Mouse (Mus musculus) hindbrain, embryonic 15.5 days (tissue): ENCODE measurements around the gene Tmco4. TPM values are rescaled to one million over a fixed set of nuclear protein-coding genes. Genes with fewer than 3 reads are reported as not detected.
A peak's percentile ranks its signal among the peaks of the same experiment; 100 is the strongest.

Experiments used
- ATAC-seq: fragments of 200-750 bp; cut with Nextera tagmentation; 2 replicates; pipeline ENCODE4 v1.8.0; 2017; ENCODE audit warnings: low read depth, moderate number of reproducible peaks, moderate TSS enrichment; ENCODE audit not compliant: low FRiP score
- H3K27ac ChIP-seq: fragments of 300-500 bp; sonication (generic); replicated peaks from 2 replicates; pipeline ENCODE4 v1.5.1; 2015; ENCODE audit warnings: mild to moderate bottlenecking, inconsistent platforms
- H3K27me3 ChIP-seq: fragments of 300-500 bp; sonication (generic); 2 replicates; pipeline ENCODE4 v1.6.1; 2015; ENCODE audit warnings: control low read depth, inconsistent platforms
- H3K36me3 ChIP-seq: fragments of 300-500 bp; sonication (generic); 2 replicates; pipeline ENCODE4 v1.6.1; 2015; ENCODE audit warnings: control low read depth, inconsistent platforms
- H3K4me1 ChIP-seq: fragments of 300-500 bp; sonication (generic); replicated peaks from 2 replicates; pipeline ENCODE4 v1.6.1; 2015; ENCODE audit warnings: control low read depth, inconsistent platforms
- H3K4me2 ChIP-seq: fragments of 300-500 bp; sonication (generic); 2 replicates; pipeline ENCODE4 v1.6.1; 2015; ENCODE audit warnings: moderate library complexity, mild to moderate bottlenecking, inconsistent platforms
- H3K4me3 ChIP-seq: fragments of 300-500 bp; sonication (generic); 2 replicates; pipeline ENCODE4 v1.5.1; 2015; ENCODE audit warnings: mild to moderate bottlenecking, inconsistent platforms
- H3K9ac ChIP-seq: fragments of 300-500 bp; sonication (generic); 2 replicates; pipeline ENCODE4 v1.6.1; 2015; ENCODE audit warnings: inconsistent platforms
- H3K9me3 ChIP-seq: fragments of 300-500 bp; sonication (generic); 2 replicates; pipeline ENCODE4 v1.6.1; 2016; ENCODE audit warnings: control low read depth, inconsistent platforms
- WGBS: fragments of 180-500 bp; shearing (Covaris S2); methylation state at CpG from one replicate; pipeline ENCODE4 v1.1.7; 2015; 5-methylcytosine and 5-hydroxymethylcytosine counted together
- polyA plus RNA-seq: library from polyadenylated mRNA; unstranded; fragments of >200 nt; fragmentation: Nextera tagmentation; extraction: Ambion mirVana; gene quantifications from 2 replicates; pipeline ENCODE4 v1.2.1, GENCODE M21; 2015

Tmco4 gene
- polyA plus RNA-seq, 1 experiment from 2014 or later, result 1.0 TPM

DNA sequence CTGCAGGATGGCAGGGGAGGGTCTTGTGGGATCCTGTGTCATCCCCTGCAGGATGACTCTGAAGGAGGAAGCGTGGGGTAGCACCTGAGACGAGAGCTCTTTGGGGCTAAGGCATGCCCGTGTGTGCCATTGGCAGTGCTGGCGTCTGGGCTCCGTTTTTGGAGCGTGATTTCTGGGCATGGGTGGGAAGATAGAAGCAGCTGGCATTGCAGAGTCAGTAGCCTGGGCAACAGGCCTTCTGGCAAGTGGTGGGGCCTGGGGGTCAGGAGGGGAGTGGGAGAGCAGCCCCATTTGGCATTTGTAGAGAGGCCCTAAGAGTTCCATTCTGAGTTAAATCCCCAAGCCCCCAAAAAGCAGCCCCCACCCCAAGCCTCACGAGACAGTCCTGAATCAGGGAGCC, 80.1 kb downstream of the Tmco4 start:
- WGBS, result 60% methylated on average over 7 of the region's 7 CpGs
- no peak for ATAC-seq
- H3K9ac ChIP-seq, result no peak overlapping the region

GRCm38 (mm10) chr4:139053391-139053790, 80.7 kb downstream of the Tmco4 start:
- WGBS, result 36% methylated on average over 5 of the region's 5 CpGs
- Histone ChIP-seq H3K27ac (no peak overlapping the region), H3K36me3 (no peaks in the 10 kb centered on the region), H3K9ac (no peak overlapping the region), H3K4me1 (peaks cover 32% of the 10 kb centered on the region), H3K4me3 (no peak overlapping the region), H3K9me3 (no peaks in the 10 kb centered on the region), H3K27me3 (peaks cover 4% of the 10 kb centered on the region; the same call in 1 of the 2 replicates), H3K4me2 (no peak overlapping the region)
- ATAC-seq, result no peak

More for the DNA sequence above, 80.1 kb downstream of the Tmco4 start:
- H3K27me3 ChIP-seq, result peaks cover 4% of the 10 kb centered on the region; the same call in 1 of the 2 replicates
- H3K4me3 ChIP-seq, result no peak overlapping the region
- no peak overlapping the region for H3K27ac ChIP-seq
- no peaks in the 10 kb centered on the region for H3K36me3 ChIP-seq
- no peak overlapping the region for H3K4me2 ChIP-seq
- H3K4me1 ChIP-seq, result peaks cover 32% of the 10 kb centered on the region
- no peaks in the 10 kb centered on the region for H3K9me3 ChIP-seq

GRCm38 (mm10) chr4:139054300-139054923, 81.7 kb downstream of the Tmco4 start:
- Histone ChIP-seq H3K27ac (peak overlapping the region; percentile 67), H3K27me3 (peaks cover 4% of the 10 kb centered on the region; the same call in 1 of the 2 replicates), H3K4me2 (no peak overlapping the region), H3K36me3 (no peaks in the 10 kb centered on the region), H3K4me3 (no peak overlapping the region), H3K9ac (no peak overlapping the region), H3K9me3 (no peaks in the 10 kb centered on the region), H3K4me1 (peaks cover 32% of the 10 kb centered on the region)
- ATAC-seq, result peak; percentile 69
- 39% methylated on average over 9 of the region's 9 CpGs for WGBS

GRCm38 (mm10) chr4:139055336-139055735, 82.6 kb downstream of the Tmco4 start:
- 67% methylated on average over 4 of the region's 4 CpGs for WGBS
- peak; percentile 27; the same call in 1 of the 2 replicates for ATAC-seq
- Histone ChIP-seq H3K9ac (no peak overlapping the region), H3K27ac (peak overlapping the region; percentile 67), H3K27me3 (peaks cover 9% of the 10 kb centered on the region; the same call in 1 of the 2 replicates), H3K4me1 (peaks cover 32% of the 10 kb centered on the region), H3K4me3 (no peak overlapping the region), H3K4me2 (no peak overlapping the region), H3K9me3 (no peaks in the 10 kb centered on the region), H3K36me3 (no peaks in the 10 kb centered on the region)

DNA sequence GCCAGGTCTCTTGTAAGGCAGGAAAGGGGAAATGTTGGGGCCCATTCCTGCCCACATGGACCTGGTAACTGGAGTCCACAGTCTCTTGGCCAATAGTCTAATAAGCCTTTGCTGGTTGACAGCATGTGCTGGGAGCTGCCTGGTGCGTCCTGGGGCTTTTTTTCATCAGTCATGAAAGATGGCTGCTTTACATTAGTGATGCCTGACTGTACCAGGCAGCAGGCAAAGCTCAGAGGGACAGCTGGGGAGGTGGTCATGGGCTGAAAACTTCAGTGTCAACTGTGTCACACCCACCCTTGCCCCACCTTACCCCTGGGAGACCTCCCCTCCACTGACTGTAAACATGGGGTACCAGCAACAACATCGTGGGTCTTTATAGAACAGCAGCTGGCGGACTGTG, 83.1 kb downstream of the Tmco4 start:
- whole genome bisulfite sequencing, result 58% methylated on average over 3 of the region's 3 CpGs
- H3K4me1 ChIP-seq, result peaks cover 32% of the 10 kb centered on the region
- H3K9ac ChIP-seq, result no peak overlapping the region
- no peak overlapping the region for H3K4me2 ChIP-seq
- no peak overlapping the region for H3K4me3 ChIP-seq
- H3K27me3 ChIP-seq, result peaks cover 8% of the 10 kb centered on the region; the same call in 1 of the 2 replicates
- ATAC-seq, result peak; percentile 2; the same call in 1 of the 2 replicates
- no peaks in the 10 kb centered on the region for H3K9me3 ChIP-seq
- peak overlapping the region; percentile 67 for H3K27ac ChIP-seq
- no peaks in the 10 kb centered on the region for H3K36me3 ChIP-seq

DNA sequence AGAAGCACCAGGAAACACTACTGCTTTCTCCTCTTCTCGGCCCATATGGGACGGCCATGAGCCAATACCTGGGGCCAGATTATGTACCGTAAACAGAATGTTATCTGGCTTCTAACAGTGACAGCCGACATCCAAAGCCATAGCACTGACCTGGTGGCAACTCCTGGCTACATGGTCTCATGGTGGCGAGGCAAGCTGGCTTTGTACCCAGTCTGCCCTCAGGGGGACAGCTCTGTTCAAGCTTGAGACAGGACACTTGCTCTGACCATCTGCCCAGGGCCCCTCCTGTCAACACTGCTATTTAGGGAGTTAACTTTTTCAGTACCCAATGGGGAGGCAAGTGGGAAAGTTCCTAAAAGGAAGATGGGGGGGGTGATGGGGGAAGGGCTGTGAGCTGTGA, 84.6 kb downstream of the Tmco4 start:
- Histone ChIP-seq H3K4me3 (no peak overlapping the region), H3K36me3 (no peaks in the 10 kb centered on the region), H3K9ac (no peak overlapping the region), H3K4me1 (peaks cover 32% of the 10 kb centered on the region), H3K9me3 (no peaks in the 10 kb centered on the region), H3K27ac (no peak overlapping the region), H3K4me2 (no peak overlapping the region), H3K27me3 (peaks cover 5% of the 10 kb centered on the region; the same call in 1 of the 2 replicates)
- no peak for ATAC-seq
- WGBS, result 59% methylated on average over 5 of the region's 5 CpGs

DNA sequence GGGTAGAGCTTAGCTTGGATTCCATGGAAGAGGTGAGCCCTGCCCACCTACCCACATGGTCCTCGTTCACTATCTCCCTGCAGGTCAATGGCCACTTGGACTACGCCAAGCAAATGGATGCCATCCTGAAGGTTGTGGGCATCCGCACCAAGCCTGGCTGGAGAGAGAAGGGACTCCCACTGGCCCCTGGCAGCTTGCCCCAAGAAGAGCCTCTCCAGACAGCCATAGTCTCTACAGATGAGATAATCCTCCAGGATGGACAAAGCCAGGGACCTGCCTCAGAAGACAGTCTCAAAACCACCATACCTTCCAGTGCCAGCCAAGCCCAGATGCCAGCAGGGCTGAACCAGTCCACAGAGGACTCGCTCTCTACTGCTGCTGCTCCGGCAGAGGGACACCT, 85.3 kb downstream of the Tmco4 start:
- Histone ChIP-seq H3K27ac (no peak overlapping the region), H3K27me3 (peaks cover 5% of the 10 kb centered on the region; the same call in 1 of the 2 replicates), H3K4me2 (no peak overlapping the region), H3K4me1 (peaks cover 25% of the 10 kb centered on the region), H3K4me3 (no peak overlapping the region), H3K9ac (no peak overlapping the region), H3K36me3 (no peaks in the 10 kb centered on the region), H3K9me3 (no peaks in the 10 kb centered on the region)
- ATAC-seq, result no peak
- 80% methylated on average over 5 of the region's 5 CpGs for WGBS

GRCm38 (mm10) chr4:139059569-139059968, 86.9 kb downstream of the Tmco4 start:
- Histone ChIP-seq H3K36me3 (no peaks in the 10 kb centered on the region), H3K9me3 (no peaks in the 10 kb centered on the region), H3K9ac (no peak overlapping the region), H3K4me2 (no peak overlapping the region), H3K4me1 (peaks cover 15% of the 10 kb centered on the region), H3K27ac (no peak overlapping the region), H3K27me3 (peaks cover 5% of the 10 kb centered on the region; the same call in 1 of the 2 replicates), H3K4me3 (no peak overlapping the region)
- ATAC-seq, result no peak
- WGBS, result 17% methylated on average over 7 of the region's 7 CpGs

- 91% methylated on average over 5 of the region's 5 CpGs for WGBS
- no peaks in the 10 kb centered on the region for H3K4me1 ChIP-seq
- no peak overlapping the region for H3K27ac ChIP-seq
- peaks cover 16% of the 10 kb centered on the region for H3K27me3 ChIP-seq
- no peaks in the 10 kb centered on the region for H3K36me3 ChIP-seq
- no peak for ATAC-seq
- H3K4me2 ChIP-seq, result no peak overlapping the region
- H3K9me3 ChIP-seq, result no peaks in the 10 kb centered on the region
- no peak overlapping the region for H3K4me3 ChIP-seq
- H3K9ac ChIP-seq, result no peak overlapping the region
Measured at GRCm38 (mm10) chr4:139064831-139065230, 92.1 kb downstream of the Tmco4 start.

- 37% methylated on average over 4 of the region's 4 CpGs for WGBS
- Histone ChIP-seq H3K27me3 (peaks cover 26% of the 10 kb centered on the region), H3K4me2 (no peak overlapping the region), H3K36me3 (no peaks in the 10 kb centered on the region), H3K9ac (no peak overlapping the region), H3K4me3 (no peak overlapping the region), H3K4me1 (no peaks in the 10 kb centered on the region), H3K9me3 (no peaks in the 10 kb centered on the region), H3K27ac (no peak overlapping the region)
- no peak for ATAC-seq
Measured at GRCm38 (mm10) chr4:139068287-139068686, 95.6 kb downstream of the Tmco4 start.

GRCm38 (mm10) chr4:139074060-139074459, 101.4 kb downstream of the Tmco4 start:
- no peak for ATAC-seq
- H3K27ac ChIP-seq, result no peak overlapping the region
- H3K27me3 ChIP-seq, result peaks cover 55% of the 10 kb centered on the region
- 19% methylated on average over 29 of the region's 29 CpGs for WGBS
- H3K4me2 ChIP-seq, result peak overlapping the region; percentile 95
- H3K9ac ChIP-seq, result no peak overlapping the region
- no peaks in the 10 kb centered on the region for H3K9me3 ChIP-seq
- peak overlapping the region; percentile 64 for H3K4me3 ChIP-seq
- peaks cover 21% of the 10 kb centered on the region for H3K4me1 ChIP-seq
- no peaks in the 10 kb centered on the region for H3K36me3 ChIP-seq

- ATAC-seq, result peak; percentile 55
- no peak within 1 kb of the TSS for H3K27ac ChIP-seq
- H3K9me3 ChIP-seq, result no peaks in the 10 kb centered on the region
- peak within 1 kb of the TSS; percentile 64 for H3K4me3 ChIP-seq
- peaks cover 47% of the 10 kb centered on the region for H3K27me3 ChIP-seq
- WGBS, result under 1% methylated on average over 66 of the region's 77 CpGs
- peaks cover 21% of the 10 kb centered on the region for H3K4me1 ChIP-seq
- no peaks in the 10 kb centered on the region for H3K36me3 ChIP-seq
- H3K9ac ChIP-seq, result peak within 1 kb of the TSS; percentile 59
- peak within 1 kb of the TSS; percentile 95 for H3K4me2 ChIP-seq
Measured at GRCm38 (mm10) chr4:139075041-139075711, 102.5 kb downstream of the Tmco4 start, which contains the start of gene Htr6. Gene Htr6, minus strand, starts transcription at chr4:139075570.
